Mouse (Mus musculus) C2C12 (cell line): ENCODE results near the gene Ggt5.

ENCODE experiments used
- CEBPB ChIP-seq: IDR thresholded peaks from one replicate; pipeline ENCODE4 v1.6.1; 2011; ENCODE audit warnings: low read depth, mild to moderate bottlenecking, control low read depth, moderate library complexity
- CTCF ChIP-seq: IDR thresholded peaks from one replicate; pipeline ENCODE4 v1.5.1; 2011; ENCODE audit not compliant: control insufficient read depth, insufficient read depth, insufficient read length
- FOSL1 ChIP-seq: IDR thresholded peaks from one replicate; pipeline ENCODE4 v1.8.0; 2011; ENCODE audit warnings: mild to moderate bottlenecking, low read length; ENCODE audit not compliant: poor library complexity, insufficient read depth, severe bottlenecking
- MYOG ChIP-seq: IDR thresholded peaks from one replicate; pipeline ENCODE4 v1.6.1; 2011; ENCODE audit not compliant: control insufficient read depth, insufficient read length; ENCODE audit errors: extremely low read depth
- USF1 ChIP-seq: IDR thresholded peaks from one replicate; pipeline ENCODE4 v1.6.1; 2011; ENCODE audit warnings: low read depth, mild to moderate bottlenecking, control low read depth, moderate library complexity

DNA sequence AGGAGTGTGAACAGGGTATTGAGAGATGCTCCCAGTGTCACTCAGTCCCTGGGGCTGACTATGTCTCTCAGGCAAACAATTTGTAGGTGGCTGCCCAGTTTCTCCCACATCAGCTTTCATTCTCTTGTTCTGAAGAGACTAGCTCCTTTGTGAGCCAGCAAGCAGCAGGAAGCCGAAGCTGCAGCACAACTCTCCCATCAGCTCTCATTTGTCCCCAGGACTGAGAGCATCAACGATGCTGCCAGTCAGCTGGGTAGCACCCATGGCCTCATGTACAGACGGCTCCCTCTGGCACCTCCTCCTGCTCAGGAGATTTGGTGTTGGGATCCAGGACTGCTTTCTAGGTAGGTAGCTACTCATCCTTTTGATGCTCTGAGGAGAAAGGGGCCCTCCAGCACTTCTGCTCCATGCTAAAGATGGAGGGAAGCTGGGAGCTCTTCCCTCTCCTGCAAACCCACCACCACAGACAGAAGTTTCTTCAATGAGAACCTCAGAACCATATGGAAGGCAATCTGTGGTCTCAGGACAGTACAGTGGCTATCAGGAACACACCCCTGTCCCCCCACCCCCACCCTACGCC lies 77.4 kb downstream of the Ggt5 start:
- no peak for TF ChIP-seq CTCF
- TF ChIP-seq FOSL1, result no peak
- no peak for TF ChIP-seq USF1
- TF ChIP-seq CEBPB, result no peak
- TF ChIP-seq MYOG, result no peak
